8 mouse cellular contexts compared by ENCODE assay signal in the genomic region with DNA sequence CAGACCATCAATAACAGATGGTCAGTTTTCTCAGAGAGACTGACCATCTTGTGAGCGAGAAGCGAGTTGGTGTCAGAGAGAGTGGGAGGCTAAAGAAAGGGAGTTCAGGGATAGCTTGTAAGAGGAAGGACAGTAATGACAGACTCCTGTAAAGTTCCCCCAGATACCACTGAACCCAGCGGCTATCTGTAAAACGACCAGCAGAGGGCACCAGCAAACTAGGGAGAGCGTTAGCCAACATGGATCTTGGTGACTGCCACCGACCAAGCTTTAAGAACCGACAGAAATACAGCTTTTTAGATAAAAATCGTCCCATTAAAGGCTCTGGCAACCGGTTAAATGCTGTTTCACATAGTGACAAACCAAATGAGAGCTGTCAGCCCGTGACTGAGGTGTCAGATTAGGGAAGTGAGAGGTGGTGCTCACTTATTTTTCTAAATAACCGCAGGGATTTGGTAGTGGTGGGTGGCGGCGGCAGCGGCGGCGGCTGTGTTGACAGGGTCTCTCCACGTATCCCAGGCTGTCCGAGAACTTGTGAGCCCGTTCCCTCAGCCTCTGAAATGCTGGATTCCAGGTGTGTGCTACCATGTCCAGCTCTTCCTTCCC. TPM values are rescaled to one million over a fixed set of nuclear protein-coding genes. Genes with fewer than 3 reads are reported as not detected.
DNase-seq lines count a peak whose midpoint lies in the region; ATAC-seq and TF ChIP-seq lines count a peak whose summit lies in the region.

No protein-coding gene starts in this region.

- H3K9ac ChIP-seq in forebrain, embryonic 16.5 days (replicated peaks; ENCODE audit: low read depth, low read length), result peak overlapping the region; percentile 48
- H3K9ac ChIP-seq in lung, embryonic 15.5 days, result 0 out of 2 replicates have a peak overlapping the region, but pooled peaks have one; percentile 7

- H3K4me2 ChIP-seq in forebrain, embryonic 16.5 days (ENCODE audit: low read length), result peak overlapping the region; percentile 57
- peak overlapping the region; percentile 45 for H3K4me2 ChIP-seq in lung, embryonic 15.5 days

- 8% methylated on average over 19 of the region's 19 CpGs for WGBS in forebrain, embryonic 16.5 days
- WGBS in lung, embryonic 15.5 days, result 12% methylated on average over 19 of the region's 19 CpGs
- WGBS in thymus, adult 2 months, result 22% methylated on average over 19 of the region's 19 CpGs

- H3K27me3 ChIP-seq in forebrain, embryonic 16.5 days (replicated peaks; ENCODE audit: control insufficient read depth, insufficient read depth, low read length), result no peaks in the 10 kb centered on the region
- H3K27me3 ChIP-seq in lung, embryonic 15.5 days, result no peaks in the 10 kb centered on the region
- no peaks in the 10 kb centered on the region for H3K27me3 ChIP-seq in thymus, adult 2 months (ENCODE audit: control insufficient read depth, insufficient read depth, low read length)

- H3K9me3 ChIP-seq in forebrain, embryonic 16.5 days (ENCODE audit: control insufficient read depth, low read length), result no peaks in the 10 kb centered on the region
- no peaks in the 10 kb centered on the region for H3K9me3 ChIP-seq in lung, embryonic 15.5 days

- TF ChIP-seq POLR2A in thymus, adult 2 months (IDR thresholded peaks at IDR 0.05; ENCODE audit: control insufficient read depth, extremely low read depth, insufficient read depth, low read length, poor library complexity), result no peak

- ATAC-seq in cerebellum, adult (ENCODE audit: insufficient number of reproducible peaks, low FRiP score, low TSS enrichment), result peak; percentile 86
- peak; percentile 91 for ATAC-seq in forebrain, embryonic 16.5 days
- ATAC-seq in lung, embryonic 15.5 days (ENCODE audit: borderline replicate concordance, extremely low read depth, low FRiP score, low TSS enrichment), result peak; percentile 39; the same call in 1 of the 2 replicates

- no peak for TF ChIP-seq CTCF in thymus, adult 2 months (IDR thresholded peaks at IDR 0.05; ENCODE audit: borderline replicate concordance, control insufficient read depth, extremely low read depth, insufficient read depth, low read length, poor library complexity)

- peak overlapping the region; percentile 35 for H3K4me3 ChIP-seq in forebrain, embryonic 16.5 days (replicated peaks; ENCODE audit: low read length)
- peak overlapping the region; percentile 17; the same call in 1 of the 2 replicates for H3K4me3 ChIP-seq in lung, embryonic 15.5 days
- H3K4me3 ChIP-seq in thymus, adult 2 months (ENCODE audit: control insufficient read depth, insufficient read depth, low read length), result no peak overlapping the region

- H3K36me3 ChIP-seq in forebrain, embryonic 16.5 days (ENCODE audit: control insufficient read depth, insufficient read depth), result no peaks in the 10 kb centered on the region
- H3K36me3 ChIP-seq in lung, embryonic 15.5 days, result no peaks in the 10 kb centered on the region
- no peaks in the 10 kb centered on the region for H3K36me3 ChIP-seq in thymus, adult 2 months (ENCODE audit: control insufficient read depth, insufficient read depth, low read length)

- no peaks in the 10 kb centered on the region; the same call in 1 of the 2 replicates for H3K4me1 ChIP-seq in forebrain, embryonic 16.5 days (replicated peaks; ENCODE audit: control insufficient read depth, insufficient read depth, low read length)
- peaks cover 7% of the 10 kb centered on the region; the same call in 1 of the 2 replicates for H3K4me1 ChIP-seq in lung, embryonic 15.5 days
- H3K4me1 ChIP-seq in thymus, adult 2 months (replicated peaks; ENCODE audit: control insufficient read depth, insufficient read depth, low read length), result no peaks in the 10 kb centered on the region

- peak; percentile 86 for DNase-seq in ES-CJ7 (ENCODE audit: low read depth, low spot score)
- DNase-seq in heart, postnatal 4 days, result peak; percentile 89
- peak; percentile 43 to 73 for DNase-seq in layer of hippocampus, adult 8-10 months (ENCODE audit: low spot score in 2 of 2)
- DNase-seq in ovary, adult 18-20 months (ENCODE audit: low spot score), result peak; percentile 29
- peak; percentile 79 for DNase-seq in thymus, adult 2 months

- no peak overlapping the region for H3K27ac ChIP-seq in forebrain, embryonic 16.5 days (ENCODE audit: low read length)
- peak overlapping the region; percentile 26; the same call in 1 of the 2 replicates for H3K27ac ChIP-seq in lung, embryonic 15.5 days
- H3K27ac ChIP-seq in thymus, adult 2 months (ENCODE audit: control insufficient read depth, insufficient read depth, low read length), result no peak overlapping the region

RNA-seq across cellular contexts. Expression of a gene that starts 37.7 kb away (rescaled TPM):
- polyA plus RNA-seq in forebrain, embryonic 16.5 days (2015; fragmentation: Nextera tagmentation; extraction: Ambion mirVana), result 0.47 TPM in 1 of 2 replicates, not detected in the other
- total RNA-seq in heart, postnatal 4 days (2021), result not detected
- under 1 TPM in 1 of 4 experiments, not detected in 3; 0.83 TPM for total RNA-seq in layer of hippocampus, adult 8-10 months (2022)
- 4.3 and 4.6 TPM in 2 replicates for polyA plus RNA-seq in lung, embryonic 15.5 days (2015; fragmentation: Nextera tagmentation; extraction: Ambion mirVana)
- 4.1 and 4.7 TPM in 2 replicates for polyA plus RNA-seq in thymus, adult 2 months (2012; rRNA removed)

Comparison
In these comparisons a context has a peak if more than half of its experiments do, and no peak if none do; other contexts are left out.
1. DNase-seq: peak in every context shown above with its lines; median percentile 89 in heart, postnatal 4 days; 86 in ES-CJ7; 79 in thymus, adult 2 months; 58 in layer of hippocampus, adult 8-10 months; 29 in ovary, adult 18-20 months.
2. ATAC-seq: peak in every context shown above with its lines; median percentile 91 in forebrain, embryonic 16.5 days; 86 in cerebellum, adult; 39 in lung, embryonic 15.5 days.